Mouse (Mus musculus): ENCODE data around the gene C1galt1.

C1galt1 gene

GRCm38 (mm10) chr6:7844802-7845679, at the start of gene C1galt1:
C1galt1 (plus strand) TSS chr6:7844842.
- peak; percentile 25 to 37 for DNase-seq (ENCODE audit: low read depth in 2 of 2, low spot score in 2 of 2)

GRCm38 (mm10) chr6:7799969-7800368, 44.7 kb upstream of the C1galt1 start:
- no peak for DNase-seq (ENCODE audit: low read depth in 2 of 2, low spot score in 2 of 2)

GRCm38 (mm10) chr6:7803765-7804542, 40.7 kb upstream of the C1galt1 start:
- no peak for DNase-seq (ENCODE audit: low read depth in 2 of 2, low spot score in 2 of 2)

DNA sequence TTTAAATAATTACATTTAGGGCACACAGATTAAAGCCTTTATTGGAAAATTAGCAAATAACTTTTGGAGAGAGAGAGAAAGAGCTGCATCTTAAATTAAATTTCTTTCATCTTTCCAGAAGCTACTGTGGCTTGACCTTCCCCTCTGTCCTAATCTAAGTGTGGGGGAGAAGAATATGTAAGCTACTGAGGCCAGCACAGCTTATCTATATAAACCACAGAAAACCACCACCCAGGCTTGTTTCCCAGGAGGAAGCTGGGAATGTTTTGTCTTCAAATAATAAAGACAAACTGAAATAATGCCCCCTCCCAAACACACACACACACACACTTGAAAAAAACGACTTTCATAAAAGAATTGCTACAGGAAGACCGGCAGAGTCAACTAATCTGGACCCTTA, 30.5 kb upstream of the C1galt1 start:
- no peak for DNase-seq (ENCODE audit: low read depth in 2 of 2, low spot score in 2 of 2)

DNA sequence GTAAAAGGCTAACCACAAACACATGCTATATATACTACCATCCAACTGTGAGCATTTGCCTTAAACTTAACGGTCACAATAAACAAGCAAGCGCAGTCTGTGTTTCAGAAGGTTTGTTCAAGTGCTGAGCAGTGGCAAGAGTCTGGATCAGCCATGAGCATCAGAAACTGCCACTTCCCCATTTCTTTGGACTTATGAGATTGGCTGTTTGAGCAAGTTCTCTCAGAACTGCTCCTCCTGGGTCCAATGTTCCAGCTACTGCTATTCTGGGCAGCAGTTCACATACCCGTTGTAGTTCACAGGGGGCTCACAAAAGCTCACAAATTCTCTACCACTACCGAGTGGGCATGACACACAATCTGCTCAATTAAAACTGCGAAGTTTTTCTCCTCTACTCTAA, 28.4 kb upstream of the C1galt1 start:
- DNase-seq (ENCODE audit: low read depth in 2 of 2, low spot score in 2 of 2) = no peak

- DNase-seq (ENCODE audit: low read depth in 2 of 2, low spot score in 2 of 2) = no peak
Measured at GRCm38 (mm10) chr6:7822688-7823087, 22.0 kb upstream of the C1galt1 start.

GRCm38 (mm10) chr6:7830793-7831192, 13.8 kb upstream of the C1galt1 start:
- no peak for DNase-seq (ENCODE audit: low read depth in 2 of 2, low spot score in 2 of 2)

- DNase-seq (ENCODE audit: low read depth in 2 of 2, low spot score in 2 of 2) = no peak
Measured at GRCm38 (mm10) chr6:7832564-7833175, 12.0 kb upstream of the C1galt1 start.

DNA sequence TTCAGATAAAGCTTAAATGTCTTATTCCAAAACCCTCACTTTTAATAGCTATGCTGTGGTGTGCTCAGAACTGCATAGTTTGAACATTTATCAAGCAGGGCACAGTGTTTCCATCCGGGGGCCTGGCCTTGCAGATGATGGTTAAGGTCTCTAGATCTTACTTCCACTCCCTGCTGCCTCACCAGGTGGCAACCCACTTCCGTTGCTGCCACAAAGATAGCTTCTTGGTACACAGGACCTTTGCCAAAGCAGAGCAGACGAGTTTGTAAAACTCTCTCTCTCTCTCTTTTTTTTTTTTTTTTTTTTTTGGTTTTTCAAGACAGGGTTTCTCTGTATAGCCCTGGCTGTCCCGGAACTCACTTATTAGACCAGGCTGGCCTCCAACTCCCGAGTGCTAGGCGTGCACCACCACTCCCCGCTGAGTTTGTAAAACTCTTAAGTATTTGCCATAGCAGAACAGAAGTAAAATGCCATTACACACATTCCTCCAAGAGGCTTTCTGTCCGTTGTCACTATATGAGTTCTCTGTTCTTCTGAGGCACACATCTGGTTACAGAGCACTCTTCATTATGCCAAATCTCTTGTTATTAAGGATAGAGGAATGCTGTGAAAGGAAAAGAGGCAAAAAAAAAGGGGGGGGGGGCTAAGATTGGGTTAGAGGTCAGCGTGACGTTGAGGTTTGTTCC, 773 bp upstream of the C1galt1 start:
- DNase-seq (ENCODE audit: low read depth in 2 of 2, low spot score in 2 of 2) = peak; percentile 56 to 61

- DNase-seq (ENCODE audit: low read depth in 2 of 2, low spot score in 2 of 2) = peak; percentile 99
Measured at GRCm38 (mm10) chr6:7844412-7844801, 235 bp upstream of the C1galt1 start.

GRCm38 (mm10) chr6:7845680-7846017, 1.0 kb downstream of the C1galt1 start:
- no peak for DNase-seq (ENCODE audit: low read depth in 2 of 2, low spot score in 2 of 2)

DNA sequence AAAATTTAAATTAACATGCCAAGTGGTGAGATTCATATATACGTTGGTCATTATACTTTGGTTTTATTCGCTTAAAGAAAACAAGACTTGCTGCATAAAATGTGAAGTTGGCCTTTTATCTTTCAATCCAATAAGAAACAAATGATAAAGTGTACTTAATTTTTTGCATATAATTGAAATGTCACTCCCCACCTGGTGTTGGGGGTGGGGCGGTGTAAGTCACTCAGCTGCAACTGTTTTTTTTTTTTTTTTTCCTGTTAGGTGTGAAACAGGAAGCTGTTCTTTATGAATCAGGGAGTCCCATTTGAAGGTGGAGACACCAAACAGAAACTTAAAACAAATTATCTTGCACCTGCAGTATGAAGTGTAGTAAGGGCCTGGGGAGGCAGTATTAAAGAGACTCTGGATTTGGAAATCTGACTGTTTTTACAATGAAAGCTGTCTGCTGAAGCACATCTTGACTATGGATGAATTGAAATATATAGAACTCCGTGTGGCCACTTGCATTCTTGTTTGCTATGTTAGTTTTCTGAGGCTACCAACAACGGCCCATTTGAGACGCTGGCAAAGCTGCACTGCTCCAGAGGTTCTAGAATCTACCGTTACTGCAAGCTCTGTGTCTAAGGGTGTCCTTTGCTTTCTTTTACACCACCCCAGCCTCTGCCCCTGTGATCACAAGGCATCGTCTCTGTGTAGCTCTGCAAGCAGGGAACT, 2.2 kb downstream of the C1galt1 start:
- DNase-seq (ENCODE audit: low read depth in 2 of 2, low spot score in 2 of 2) = peak in 1 of 2 experiments; percentile 11

- DNase-seq (ENCODE audit: low read depth in 2 of 2, low spot score in 2 of 2) = no peak
Measured at GRCm38 (mm10) chr6:7847890-7848508, 3.4 kb downstream of the C1galt1 start.

- DNase-seq (ENCODE audit: low read depth in 2 of 2, low spot score in 2 of 2) = no peak
Measured at GRCm38 (mm10) chr6:7848714-7849113, 4.1 kb downstream of the C1galt1 start.

DNA sequence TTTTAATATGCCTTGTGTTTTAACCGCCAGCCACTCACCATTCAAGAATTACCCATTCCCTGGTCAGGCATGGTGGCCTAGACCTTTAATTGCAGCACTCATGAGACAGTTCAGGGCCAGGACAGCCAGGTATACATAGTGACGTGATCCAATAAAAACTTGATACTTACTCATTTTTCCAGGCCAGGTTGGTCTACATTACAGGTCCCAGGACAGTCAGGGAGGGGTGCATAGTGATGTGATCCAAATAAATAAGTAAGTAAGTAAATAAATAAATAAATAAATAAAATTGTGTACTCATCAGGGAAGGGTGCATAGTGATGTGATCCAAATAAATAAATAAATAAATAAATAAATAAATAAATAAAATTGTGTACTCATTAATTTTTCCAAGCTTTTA, 6.4 kb downstream of the C1galt1 start:
- DNase-seq (ENCODE audit: low read depth in 2 of 2, low spot score in 2 of 2) = no peak

- no peak for DNase-seq (ENCODE audit: low read depth in 2 of 2, low spot score in 2 of 2)
Measured at GRCm38 (mm10) chr6:7852919-7853318, 8.3 kb downstream of the C1galt1 start.

- no peak for DNase-seq (ENCODE audit: low read depth in 2 of 2, low spot score in 2 of 2)
Measured at GRCm38 (mm10) chr6:7853461-7853860, 8.8 kb downstream of the C1galt1 start.

DNA sequence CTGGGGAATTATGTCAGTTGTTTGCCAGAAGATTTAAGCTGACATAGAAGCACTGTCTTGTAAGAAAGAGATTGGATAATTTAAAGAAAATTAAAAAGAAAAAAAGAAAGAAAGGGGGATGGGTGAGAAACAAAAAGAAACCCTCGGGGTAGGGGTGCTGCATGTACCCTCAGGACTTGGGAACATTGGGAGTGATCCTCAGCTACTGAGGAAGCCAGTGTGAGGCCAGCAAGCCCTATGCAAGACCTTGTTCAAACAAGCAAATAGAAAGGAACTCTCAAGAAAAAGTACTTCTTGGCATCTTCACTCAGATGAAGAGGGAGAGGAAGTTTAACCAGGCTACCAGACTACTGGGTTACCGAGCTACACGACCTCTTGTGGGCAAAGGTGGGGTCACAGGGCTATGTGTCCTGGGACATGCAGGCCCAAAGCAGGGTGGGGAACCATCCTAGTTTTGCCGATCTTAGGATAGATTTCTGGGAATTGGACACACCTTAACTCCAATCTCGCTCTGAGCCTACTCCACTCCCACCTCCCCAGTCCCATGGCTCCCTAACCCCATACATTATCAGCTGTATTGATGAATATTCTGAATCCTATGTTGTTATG, 12.1 kb downstream of the C1galt1 start:
- DNase-seq (ENCODE audit: low read depth in 2 of 2, low spot score in 2 of 2) = peak in 1 of 2 experiments; percentile 39

DNA sequence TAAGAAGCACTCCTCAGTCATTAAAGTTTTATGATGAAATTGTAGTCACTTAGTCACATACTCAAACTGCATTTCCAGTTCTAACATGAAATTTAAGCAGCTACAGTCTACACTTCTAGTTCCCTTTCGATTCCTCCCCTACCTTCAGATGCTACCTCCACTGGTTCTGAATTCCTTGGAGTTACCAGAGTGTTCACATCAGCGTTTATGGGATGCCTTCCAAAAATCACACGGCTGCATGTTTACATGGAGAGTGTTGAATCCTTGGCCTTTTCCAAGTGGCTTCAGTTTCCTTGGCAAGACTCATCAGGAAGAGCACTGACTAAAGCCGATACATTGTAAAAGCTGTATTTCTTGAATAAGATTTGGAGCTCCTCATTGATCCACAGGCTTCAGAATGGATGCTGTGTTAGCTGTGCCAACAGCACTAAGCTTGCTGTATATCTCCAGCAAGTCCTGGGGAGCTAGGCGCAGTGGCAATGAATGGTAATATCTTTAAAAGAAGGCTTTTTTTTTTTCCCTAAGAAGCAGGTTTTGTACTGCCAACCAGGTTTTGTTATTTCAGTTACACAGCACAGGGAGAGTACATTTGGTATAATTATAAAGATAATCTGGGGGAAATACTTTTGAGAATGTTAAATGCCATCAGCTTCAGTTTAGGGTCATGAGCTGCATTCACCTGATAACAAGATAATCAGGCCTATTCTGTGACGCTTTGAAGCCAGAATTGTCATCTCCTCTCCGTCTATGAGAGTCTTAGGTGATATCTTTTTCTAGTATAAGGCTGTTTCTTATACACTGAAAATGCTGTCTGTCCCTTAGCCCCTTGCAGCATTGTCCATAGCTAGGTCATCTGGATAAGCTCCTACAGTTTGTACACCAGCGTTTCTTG, 13.0 kb downstream of the C1galt1 start:
- DNase-seq (ENCODE audit: low read depth in 2 of 2, low spot score in 2 of 2) = no peak

Measured in CD8-positive naive resting alpha-beta T cell, adult 2 months (primary cell).